Mouse (Mus musculus) heart, embryonic 12.5 days (tissue): Measurements from ENCODE around the gene Olfr1412. TPM values are rescaled to one million over a fixed set of nuclear protein-coding genes. Genes with fewer than 3 reads are reported as not detected.

ENCODE experiments used
- ATAC-seq: fragments of 200-750 bp; cut with Nextera tagmentation; 2 replicates; pipeline ENCODE4 v1.8.0; 2017; ENCODE audit warnings: moderate TSS enrichment, moderate library complexity; ENCODE audit not compliant: insufficient number of reproducible peaks, low FRiP score
- H3K27ac ChIP-seq: fragments of 300-500 bp; sonication (generic); 2 replicates; pipeline ENCODE4 v1.5.1; 2016; ENCODE audit warnings: mild to moderate bottlenecking, moderate library complexity; ENCODE audit not compliant: poor library complexity, severe bottlenecking
- H3K27me3 ChIP-seq: fragments of 300-500 bp; sonication (generic); replicated peaks from 2 replicates; pipeline ENCODE4 v1.6.1; 2016; ENCODE audit warnings: mild to moderate bottlenecking, moderate library complexity
- H3K36me3 ChIP-seq: fragments of 300-500 bp; sonication (generic); 2 replicates; pipeline ENCODE4 v1.6.1; 2016; ENCODE audit warnings: mild to moderate bottlenecking, moderate library complexity
- H3K4me1 ChIP-seq: fragments of 300-500 bp; sonication (generic); replicated peaks from 2 replicates; pipeline ENCODE4 v1.6.1; 2016; ENCODE audit warnings: mild to moderate bottlenecking
- H3K4me2 ChIP-seq: fragments of 300-500 bp; sonication (generic); 2 replicates; pipeline ENCODE4 v1.6.1; 2016; ENCODE audit warnings: mild to moderate bottlenecking, moderate library complexity
- H3K4me3 ChIP-seq: fragments of 300-500 bp; sonication (generic); 2 replicates; pipeline ENCODE4 v1.5.1; 2016; ENCODE audit warnings: mild to moderate bottlenecking
- H3K9ac ChIP-seq: fragments of 300-500 bp; sonication (generic); 2 replicates; pipeline ENCODE4 v1.6.1; 2016; ENCODE audit warnings: mild to moderate bottlenecking, moderate library complexity
- H3K9me3 ChIP-seq: fragments of 300-500 bp; sonication (generic); replicated peaks from 2 replicates; pipeline ENCODE4 v1.6.1; 2016; ENCODE audit warnings: mild to moderate bottlenecking, moderate library complexity
- WGBS: fragments of 180-500 bp; shearing (Covaris S2); methylation state at CpG from one replicate; pipeline ENCODE4 v1.1.7; 2016; 5-methylcytosine and 5-hydroxymethylcytosine counted together
- polyA plus RNA-seq: library from polyadenylated mRNA; unstranded; fragments of >200 nt; fragmentation: Nextera tagmentation; extraction: Ambion mirVana; gene quantifications from 2 replicates; pipeline ENCODE4 v1.2.1, GENCODE M21; 2016

The Olfr1412 gene
- not detected in 2 replicates for polyA plus RNA-seq

- Histone ChIP-seq H3K9me3 (no peaks in the 10 kb centered on the region), H3K9ac (no peak within 1 kb of the TSS), H3K4me2 (no peak within 1 kb of the TSS), H3K4me1 (no peaks in the 10 kb centered on the region), H3K36me3 (no peaks in the 10 kb centered on the region), H3K4me3 (no peak within 1 kb of the TSS), H3K27me3 (no peaks in the 10 kb centered on the region), H3K27ac (no peak within 1 kb of the TSS)
- no peak for ATAC-seq
- WGBS = 77% methylated on average over 2 of the region's 2 CpGs
Measured at GRCm38 (mm10) chr1:92585479-92585878, at the start of gene Olfr1412. TSS of gene Olfr1412 (plus strand) at chr1:92585779.

DNA sequence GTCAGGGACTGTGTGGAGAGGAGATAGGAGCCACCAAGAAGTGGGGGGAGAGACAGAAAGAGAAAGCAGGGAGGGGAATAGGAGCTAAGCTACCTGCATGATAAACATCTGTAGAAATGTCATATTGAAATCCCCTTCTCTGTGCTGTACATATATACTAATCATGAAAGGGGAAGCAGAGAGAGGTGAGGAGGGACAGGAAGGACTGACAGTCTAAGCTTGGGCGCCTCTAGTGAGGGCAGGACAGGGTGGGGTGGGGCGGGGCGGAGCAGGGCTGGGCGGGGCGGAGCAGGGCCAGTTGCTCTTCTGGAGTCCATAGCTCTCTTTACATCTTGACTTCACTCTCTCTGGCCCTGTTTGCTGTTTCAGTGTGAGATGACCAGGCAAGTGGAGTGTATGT, 48.6 kb upstream of the Olfr1412 start:
- Histone ChIP-seq H3K27me3 (peaks cover 6% of the 10 kb centered on the region), H3K9ac (no peak overlapping the region), H3K4me3 (no peak overlapping the region), H3K4me2 (no peak overlapping the region), H3K9me3 (no peaks in the 10 kb centered on the region), H3K4me1 (no peaks in the 10 kb centered on the region), H3K27ac (no peak overlapping the region), H3K36me3 (no peaks in the 10 kb centered on the region)
- 43% methylated on average over 5 of the region's 5 CpGs for WGBS
- no peak for ATAC-seq

DNA sequence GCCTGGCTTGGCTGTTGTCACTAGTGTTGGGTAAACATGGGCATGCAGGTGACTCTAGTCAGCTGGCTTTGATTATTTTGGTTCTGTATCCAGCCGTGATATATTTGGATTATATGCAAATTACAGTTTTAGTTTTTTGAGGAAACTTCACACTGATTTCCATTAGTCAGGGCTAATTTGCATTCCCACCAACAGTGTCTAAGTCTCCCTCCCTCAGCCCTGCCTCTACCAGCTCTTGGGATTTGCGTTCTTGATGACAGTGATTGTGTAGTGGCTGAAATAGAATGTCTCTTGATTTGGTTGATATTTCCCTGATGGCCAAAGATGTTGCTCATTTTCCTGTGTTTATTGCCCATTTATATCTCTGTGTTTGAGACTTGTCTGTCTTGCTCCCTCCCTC, 46.5 kb upstream of the Olfr1412 start:
- no peak overlapping the region for H3K9ac ChIP-seq
- no peaks in the 10 kb centered on the region for H3K36me3 ChIP-seq
- no peaks in the 10 kb centered on the region; the same call in none of the 2 replicates for H3K27me3 ChIP-seq
- H3K4me2 ChIP-seq = no peak overlapping the region
- no peak for ATAC-seq
- no peak overlapping the region for H3K27ac ChIP-seq
- 48% methylated on average over 2 of the region's 2 CpGs for WGBS
- no peaks in the 10 kb centered on the region for H3K4me1 ChIP-seq
- H3K4me3 ChIP-seq = no peak overlapping the region
- H3K9me3 ChIP-seq = no peaks in the 10 kb centered on the region

DNA sequence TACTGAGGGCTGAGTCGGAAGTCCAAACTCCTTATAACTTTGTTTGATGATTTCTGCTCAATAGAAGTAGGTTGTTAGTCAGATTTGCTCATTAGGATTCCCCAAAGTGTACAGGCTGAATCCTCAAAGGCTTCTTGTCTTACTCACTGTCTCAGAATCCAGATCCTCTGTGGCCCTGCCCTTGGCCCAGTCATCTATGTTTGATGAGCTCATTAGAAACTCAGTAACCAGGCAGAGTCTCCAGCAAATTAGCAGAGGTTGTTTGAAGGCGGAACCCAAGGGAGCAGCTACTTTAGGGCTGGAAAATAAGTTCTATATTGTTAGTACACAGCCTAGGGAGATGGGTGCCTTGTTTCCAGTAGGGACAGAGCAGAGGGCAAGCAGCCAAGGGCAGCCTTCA, 39.6 kb upstream of the Olfr1412 start:
- Histone ChIP-seq H3K9ac (no peak overlapping the region), H3K36me3 (no peaks in the 10 kb centered on the region), H3K9me3 (no peaks in the 10 kb centered on the region), H3K4me3 (no peak overlapping the region), H3K4me2 (no peak overlapping the region), H3K4me1 (no peaks in the 10 kb centered on the region), H3K27ac (no peak overlapping the region), H3K27me3 (0 out of 2 replicates have a peak, but pooled peaks cover 3% of the 10 kb centered on the region)
- 75% methylated on average over 2 of the region's 2 CpGs for WGBS
- ATAC-seq = no peak

- H3K27ac ChIP-seq = no peak within 1 kb of the TSS
- H3K4me2 ChIP-seq = no peak within 1 kb of the TSS
- 80% methylated on average over 3 of the region's 3 CpGs for WGBS
- H3K9me3 ChIP-seq = no peaks in the 10 kb centered on the region
- no peak within 1 kb of the TSS for H3K9ac ChIP-seq
- ATAC-seq = no peak
- no peaks in the 10 kb centered on the region for H3K4me1 ChIP-seq
- H3K36me3 ChIP-seq = no peaks in the 10 kb centered on the region
- 0 out of 2 replicates have a peak, but pooled peaks cover 7% of the 10 kb centered on the region for H3K27me3 ChIP-seq
- no peak within 1 kb of the TSS for H3K4me3 ChIP-seq
Measured at GRCm38 (mm10) chr1:92571022-92571421, 14.6 kb upstream of the Olfr1412 start, which contains the start of gene Olfr1413. TSS of gene Olfr1413 (plus strand) at chr1:92571322.

DNA sequence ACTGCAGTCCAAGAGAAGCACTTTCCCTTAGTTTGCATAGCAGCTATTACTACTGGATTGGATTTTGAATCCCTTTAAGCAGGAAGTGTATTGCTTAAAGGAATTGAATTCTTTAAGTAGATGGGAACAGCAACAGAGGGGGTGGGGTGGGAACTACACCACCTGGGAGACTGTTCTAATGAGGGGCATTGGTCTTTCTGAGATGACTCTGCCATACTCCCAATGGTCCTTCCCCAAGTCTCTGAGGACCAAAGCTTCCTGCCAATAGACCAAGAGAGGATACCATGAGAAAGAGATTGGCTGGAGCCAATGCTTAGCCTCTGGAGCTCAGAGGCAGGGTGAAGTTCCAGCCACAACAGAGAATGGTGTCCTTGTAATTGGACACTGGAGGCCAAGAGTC, 8.5 kb downstream of the Olfr1412 start, which contains the start of gene Olfr1411:
Gene Olfr1411, plus strand, starts transcription at position 301 of the 400 bp plus-strand sequence.
- Histone ChIP-seq H3K4me2 (no peak within 1 kb of the TSS), H3K27ac (no peak within 1 kb of the TSS), H3K4me3 (no peak within 1 kb of the TSS), H3K36me3 (no peaks in the 10 kb centered on the region), H3K9ac (no peak within 1 kb of the TSS), H3K9me3 (no peaks in the 10 kb centered on the region), H3K4me1 (no peaks in the 10 kb centered on the region), H3K27me3 (no peaks in the 10 kb centered on the region; the same call in none of the 2 replicates)
- ATAC-seq = no peak

DNA sequence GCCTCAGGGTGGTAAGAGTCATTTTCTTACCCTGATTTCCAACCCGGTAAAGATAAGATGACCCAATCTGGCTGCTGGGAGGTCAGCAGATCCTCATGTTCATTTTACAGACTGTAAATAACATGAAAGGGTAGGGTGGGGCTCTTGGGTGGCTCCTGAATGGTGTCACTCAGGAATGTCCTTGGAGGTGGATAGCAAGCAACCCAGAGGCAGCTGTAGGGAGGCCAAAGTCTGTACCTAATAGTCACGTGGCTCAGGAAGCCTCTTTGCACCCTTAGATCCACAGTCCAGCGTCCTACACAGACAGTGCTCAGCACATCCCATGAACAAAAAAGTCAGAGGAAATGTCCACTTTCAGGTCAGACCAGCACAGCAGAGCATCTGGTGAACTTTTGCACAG, 10.4 kb downstream of the Olfr1412 start:
- Histone ChIP-seq H3K36me3 (no peaks in the 10 kb centered on the region), H3K9me3 (no peaks in the 10 kb centered on the region), H3K4me2 (no peak overlapping the region), H3K4me3 (no peak overlapping the region), H3K27ac (no peak overlapping the region), H3K9ac (no peak overlapping the region), H3K4me1 (no peaks in the 10 kb centered on the region), H3K27me3 (no peaks in the 10 kb centered on the region; the same call in none of the 2 replicates)
- WGBS = 64% methylated on average over 3 of the region's 3 CpGs
- no peak for ATAC-seq

DNA sequence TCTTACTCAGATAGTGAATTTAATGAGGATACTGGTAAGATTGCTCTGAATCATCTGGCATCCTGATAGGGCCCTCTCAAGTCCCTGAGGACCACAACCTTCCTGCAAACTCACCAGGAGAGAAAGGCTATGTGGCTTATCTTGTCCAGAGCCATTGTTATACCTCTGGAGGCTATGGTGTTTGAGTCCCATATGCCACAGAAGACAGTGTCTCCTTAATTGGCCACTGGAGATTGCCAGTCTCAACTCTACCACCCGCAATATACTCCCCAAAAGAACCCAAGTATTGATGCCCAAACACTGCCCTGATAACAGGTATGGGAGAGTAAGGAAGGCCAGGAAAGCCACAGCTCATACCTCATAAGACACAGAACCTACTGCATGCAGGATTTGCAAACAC, 19.9 kb downstream of the Olfr1412 start, which contains the start of gene Olfr1410:
Gene Olfr1410, plus strand, starts transcription at position 301 of the 400 bp plus-strand sequence.
- Histone ChIP-seq H3K9ac (no peak within 1 kb of the TSS), H3K27me3 (peaks cover 15% of the 10 kb centered on the region; the same call in 1 of the 2 replicates), H3K4me3 (no peak within 1 kb of the TSS), H3K36me3 (no peaks in the 10 kb centered on the region), H3K4me1 (no peaks in the 10 kb centered on the region), H3K4me2 (no peak within 1 kb of the TSS), H3K27ac (no peak within 1 kb of the TSS), H3K9me3 (peaks cover 5% of the 10 kb centered on the region; the same call in 1 of the 2 replicates)
- WGBS = 67% methylated on average over 1 of the region's 1 CpGs
- no peak for ATAC-seq

DNA sequence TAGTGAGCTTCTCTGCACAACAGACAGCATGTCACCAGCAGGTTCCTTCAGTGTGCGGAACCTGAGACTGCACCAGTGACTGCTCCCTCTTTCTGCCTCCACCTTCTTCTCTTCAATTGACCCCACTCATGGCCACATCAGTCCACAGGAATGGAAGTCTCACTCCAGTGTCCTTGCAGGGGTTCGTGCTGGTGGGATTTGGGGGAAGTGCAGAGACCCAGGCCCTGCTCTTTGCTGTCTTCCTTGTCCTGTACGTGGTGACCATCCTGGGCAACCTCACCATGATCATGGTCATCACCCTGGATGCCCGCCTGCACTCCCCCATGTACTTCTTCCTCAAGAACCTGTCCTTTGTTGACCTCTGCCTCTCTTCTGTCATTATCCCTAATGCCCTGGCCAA, 22.1 kb downstream of the Olfr1412 start:
- no peak for ATAC-seq
- H3K9ac ChIP-seq = no peak overlapping the region
- H3K27ac ChIP-seq = no peak overlapping the region
- H3K4me3 ChIP-seq = no peak overlapping the region
- no peaks in the 10 kb centered on the region for H3K4me1 ChIP-seq
- WGBS = 78% methylated on average over 4 of the region's 4 CpGs
- no peak overlapping the region for H3K4me2 ChIP-seq
- H3K27me3 ChIP-seq = peaks cover 24% of the 10 kb centered on the region
- no peaks in the 10 kb centered on the region for H3K36me3 ChIP-seq
- H3K9me3 ChIP-seq = peaks cover 5% of the 10 kb centered on the region; the same call in 1 of the 2 replicates

- H3K27ac ChIP-seq = no peak overlapping the region
- H3K4me2 ChIP-seq = no peak overlapping the region
- no peaks in the 10 kb centered on the region for H3K36me3 ChIP-seq
- no peak overlapping the region for H3K4me3 ChIP-seq
- peaks cover 5% of the 10 kb centered on the region; the same call in 1 of the 2 replicates for H3K9me3 ChIP-seq
- 5% methylated on average over 5 of the region's 5 CpGs for WGBS
- H3K27me3 ChIP-seq = peaks cover 24% of the 10 kb centered on the region
- H3K9ac ChIP-seq = no peak overlapping the region
- no peak for ATAC-seq
- no peaks in the 10 kb centered on the region for H3K4me1 ChIP-seq
Measured at GRCm38 (mm10) chr1:92611008-92611407, 25.4 kb downstream of the Olfr1412 start.

- Histone ChIP-seq H3K4me1 (no peaks in the 10 kb centered on the region), H3K27me3 (peaks cover 28% of the 10 kb centered on the region), H3K4me2 (no peak overlapping the region), H3K9ac (no peak overlapping the region), H3K36me3 (no peaks in the 10 kb centered on the region), H3K4me3 (no peak overlapping the region), H3K27ac (no peak overlapping the region), H3K9me3 (peaks cover 5% of the 10 kb centered on the region; the same call in 1 of the 2 replicates)
- ATAC-seq = no peak
- 37% methylated on average over 4 of the region's 4 CpGs for WGBS
Measured at GRCm38 (mm10) chr1:92613175-92613574, 27.6 kb downstream of the Olfr1412 start.

DNA sequence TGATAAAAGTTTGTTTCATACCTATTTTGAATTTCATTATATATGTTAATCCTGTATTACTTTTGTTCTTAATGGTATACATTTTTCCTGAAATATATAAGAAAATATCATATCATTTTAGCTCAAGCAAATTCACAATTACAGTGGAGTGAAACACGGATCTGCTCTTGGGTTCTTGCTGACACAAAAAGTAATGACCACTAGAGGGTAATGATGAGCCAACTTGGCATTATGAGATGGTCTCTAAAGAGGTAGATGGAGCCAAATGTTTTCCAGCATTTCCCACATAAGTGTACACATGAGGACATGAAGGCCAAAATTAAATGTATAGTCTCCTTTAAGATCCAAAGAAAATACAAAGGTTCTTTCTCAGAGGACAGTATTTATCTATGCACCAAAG, 28.9 kb downstream of the Olfr1412 start:
- H3K36me3 ChIP-seq = no peaks in the 10 kb centered on the region
- no peaks in the 10 kb centered on the region for H3K4me1 ChIP-seq
- H3K4me2 ChIP-seq = no peak overlapping the region
- 16% methylated on average over 1 of the region's 1 CpGs for WGBS
- no peak overlapping the region for H3K9ac ChIP-seq
- peaks cover 5% of the 10 kb centered on the region; the same call in 1 of the 2 replicates for H3K9me3 ChIP-seq
- H3K27ac ChIP-seq = no peak overlapping the region
- no peak overlapping the region for H3K4me3 ChIP-seq
- H3K27me3 ChIP-seq = peaks cover 36% of the 10 kb centered on the region
- no peak for ATAC-seq
